Mouse (Mus musculus) frontal cortex, postnatal 36 days (tissue): ENCODE measurements around the gene Rrp12.
"Not testable (repeated sequence)": the region's sequence is repeated elsewhere in the genome, so short reads cannot be mapped to it uniquely, and the experiment has no call there.

Experiments
- DNase-seq, 2 experiments: peaks; one replicate each; pipeline ENCODE4 v3.0.0; 2022; ENCODE audit warnings: low spot score in 2 of 2

Rrp12 gene

DNA sequence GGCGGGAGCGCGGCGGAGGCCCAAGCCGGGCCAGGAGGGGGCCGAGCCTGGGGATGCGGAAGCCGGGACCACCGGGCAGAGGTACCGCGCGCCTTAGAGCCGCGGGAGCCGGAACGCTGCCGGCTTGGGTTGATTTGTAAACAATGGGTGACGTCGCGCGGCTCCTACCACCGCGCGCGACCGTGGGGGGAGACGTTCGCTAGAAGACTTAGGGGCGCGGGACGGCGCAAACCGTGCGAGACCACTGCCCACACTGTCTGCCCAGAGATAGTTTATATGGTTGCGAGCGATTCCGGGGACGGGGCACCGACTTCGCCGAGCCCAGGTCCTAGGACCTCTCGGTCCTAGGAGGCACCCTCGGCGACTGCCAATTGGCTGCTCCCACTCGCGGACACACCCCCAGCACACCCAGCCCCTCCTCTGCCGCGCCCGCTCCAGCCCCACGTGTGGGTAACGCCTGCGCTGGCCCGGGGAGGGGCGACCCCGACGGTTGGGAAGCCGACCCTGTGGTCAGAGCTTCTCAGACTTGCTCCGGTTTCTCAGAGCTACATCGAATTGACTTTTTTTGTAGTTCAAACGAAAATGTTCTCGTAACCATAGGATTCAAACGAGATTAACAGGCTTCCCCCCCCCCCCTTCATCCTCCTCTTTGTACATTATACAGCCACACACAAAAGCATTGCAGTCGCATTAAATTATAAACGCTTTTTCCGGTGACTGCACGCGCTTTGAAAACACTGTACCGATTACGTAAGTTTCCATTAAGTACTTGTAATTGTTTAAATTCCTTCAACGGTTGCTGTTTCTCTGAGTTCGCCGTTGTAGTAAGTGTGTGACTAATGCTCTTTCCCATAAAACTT is 47.8 kb downstream of the Rrp12 start, which contains the start of gene Frat2:
TSS of gene Frat2 (minus strand) at position 141 of the 860 bp plus-strand sequence.
- DNase-seq, result peak; percentile 86 to 90

DNA sequence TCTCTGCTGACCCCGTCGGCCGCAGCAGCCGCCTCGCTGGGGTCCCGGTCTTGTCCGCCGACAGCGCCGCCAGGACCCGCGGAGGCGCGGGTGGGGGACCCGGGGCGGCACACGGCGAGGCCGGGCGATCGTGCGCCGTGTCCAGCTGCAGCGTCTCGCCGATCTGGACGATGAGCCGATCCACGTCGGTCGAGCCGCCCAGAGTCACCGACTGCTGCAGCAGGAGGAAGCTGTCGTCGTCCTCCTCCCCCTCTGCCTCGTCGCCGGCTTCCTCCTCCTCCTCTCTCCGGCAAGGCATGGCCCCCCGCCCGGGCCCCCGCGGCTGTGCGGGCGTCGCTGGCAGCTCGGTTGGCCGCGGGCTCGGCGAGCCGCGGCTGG is 48.4 kb downstream of the Rrp12 start:
- DNase-seq, result not testable (repeated sequence)

- DNase-seq, result peak; percentile 43 to 48
Measured at GRCm38 (mm10) chr19:41847091-41847581, 48.8 kb downstream of the Rrp12 start.

- peak in 1 of 2 experiments; percentile 11 for DNase-seq
Measured at GRCm38 (mm10) chr19:41846366-41847090, 49.4 kb downstream of the Rrp12 start.

- DNase-seq, result no peak
Measured at GRCm38 (mm10) chr19:41844345-41844744, 51.6 kb downstream of the Rrp12 start.

DNA sequence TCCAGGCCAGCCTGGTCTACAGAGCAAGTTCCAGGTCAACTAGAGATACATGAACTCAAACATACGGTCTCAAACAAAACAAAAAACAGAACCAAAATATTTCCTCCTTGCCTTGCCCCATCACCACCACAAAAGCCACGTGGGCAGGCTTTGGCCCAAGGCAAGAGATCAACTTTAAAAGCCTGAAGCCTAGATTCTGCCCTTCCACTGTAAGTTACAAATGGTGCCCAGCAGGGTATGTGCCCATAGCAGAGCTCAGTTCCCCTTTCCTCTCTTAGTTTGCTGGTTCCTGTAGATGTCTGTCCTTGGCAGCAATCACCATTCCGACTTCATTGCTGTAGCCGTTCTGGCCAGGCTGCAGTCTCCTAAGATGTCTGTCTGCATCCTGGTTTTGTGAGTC is 53.3 kb downstream of the Rrp12 start:
- DNase-seq, result no peak

DNA sequence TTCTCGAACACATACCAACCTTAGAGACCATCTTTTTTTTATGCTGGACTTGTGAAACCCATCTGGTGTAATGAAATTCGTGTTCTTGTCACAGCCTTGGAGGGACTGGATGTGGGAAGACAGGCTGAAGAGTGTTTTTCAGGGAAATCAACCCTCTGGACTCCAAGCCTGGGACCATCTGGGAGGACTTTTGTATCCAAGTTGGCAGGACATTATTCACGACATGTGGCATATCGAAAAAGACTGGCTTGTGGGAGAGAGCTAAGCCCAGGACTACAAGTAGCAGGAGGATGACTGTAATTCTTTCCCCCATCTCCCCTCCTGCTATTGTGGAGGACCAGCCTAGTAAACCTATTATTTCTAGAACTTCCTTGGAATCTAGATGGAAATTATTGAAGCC is 53.8 kb downstream of the Rrp12 start:
- no peak for DNase-seq

- DNase-seq, result no peak
Measured at GRCm38 (mm10) chr19:41841105-41841750, 54.7 kb downstream of the Rrp12 start.

DNA sequence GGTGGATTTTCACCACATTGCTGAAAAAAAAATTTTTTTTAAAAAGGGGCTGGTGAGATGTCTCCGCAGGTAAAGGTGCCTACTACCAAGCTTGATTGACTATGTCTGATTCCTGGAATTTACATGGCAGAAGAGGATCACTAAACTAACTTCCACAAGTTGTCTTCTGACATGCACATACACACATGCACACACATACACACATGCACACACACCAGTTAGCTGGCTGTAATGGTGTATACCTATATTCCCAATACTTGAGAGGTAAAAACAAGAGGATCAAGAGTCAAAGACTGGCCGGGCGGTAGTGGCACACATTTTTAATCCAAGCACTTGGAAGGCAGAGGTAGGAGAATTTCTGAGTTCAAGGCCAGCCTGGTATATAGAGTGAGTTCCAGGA is 56.3 kb downstream of the Rrp12 start:
- DNase-seq, result no peak

- no peak for DNase-seq
Measured at GRCm38 (mm10) chr19:41838808-41839207, 57.2 kb downstream of the Rrp12 start.

DNA sequence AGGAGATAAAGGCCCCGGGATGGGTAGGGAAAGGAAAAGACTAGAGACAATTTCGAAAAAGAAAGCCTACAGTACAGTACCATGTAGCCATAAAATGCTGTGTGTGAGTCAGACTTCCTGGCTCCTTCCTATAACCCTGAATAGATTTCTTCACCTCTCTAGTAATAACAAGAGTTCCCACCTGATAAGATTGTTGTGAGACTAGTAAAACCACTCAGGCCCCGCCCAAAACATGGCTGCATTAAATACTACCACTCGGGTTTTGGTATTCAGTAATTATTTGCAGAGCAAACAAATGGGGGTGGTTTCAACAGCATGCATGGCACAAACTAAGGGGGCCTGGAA is 58.1 kb downstream of the Rrp12 start:
- DNase-seq, result no peak

DNA sequence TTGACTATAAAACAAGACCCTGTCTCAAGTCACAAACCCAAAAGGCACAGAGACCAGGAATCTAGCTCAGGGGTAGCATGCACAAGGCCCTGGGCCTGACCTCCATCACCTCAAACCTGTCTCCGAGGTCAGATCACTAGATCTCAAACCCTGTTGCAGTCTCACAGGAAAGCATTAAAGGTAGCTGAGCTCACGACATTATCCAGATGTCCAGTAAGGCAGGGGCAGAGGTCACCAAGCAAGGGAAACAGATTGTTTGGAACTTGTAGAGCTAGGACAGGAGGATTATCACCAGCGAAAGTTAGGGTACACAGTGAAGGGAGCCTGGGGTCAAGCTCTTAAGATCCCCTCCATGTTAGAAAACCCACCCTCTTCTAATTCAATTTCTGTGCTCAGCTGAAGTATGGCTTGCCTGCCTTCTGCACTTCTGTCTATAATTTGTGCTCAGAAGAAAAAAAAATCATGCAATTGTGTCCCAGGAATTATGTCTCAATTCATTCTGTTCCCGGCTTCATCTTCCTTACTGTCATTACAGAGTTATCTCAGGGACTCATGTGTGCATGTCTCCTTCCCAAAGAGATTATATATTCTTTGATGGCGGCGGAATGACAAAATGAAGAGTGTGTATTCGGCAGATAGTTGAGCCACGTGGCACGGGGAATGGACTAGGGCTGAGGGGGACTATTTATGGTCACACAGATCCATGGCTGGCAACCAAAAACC is 58.6 kb downstream of the Rrp12 start:
- DNase-seq, result no peak

- no peak for DNase-seq
Measured at GRCm38 (mm10) chr19:41836719-41837118, 59.3 kb downstream of the Rrp12 start.

GRCm38 (mm10) chr19:41835816-41836215 is 60.2 kb downstream of the Rrp12 start:
- peak in 1 of 2 experiments; percentile 19 for DNase-seq

DNA sequence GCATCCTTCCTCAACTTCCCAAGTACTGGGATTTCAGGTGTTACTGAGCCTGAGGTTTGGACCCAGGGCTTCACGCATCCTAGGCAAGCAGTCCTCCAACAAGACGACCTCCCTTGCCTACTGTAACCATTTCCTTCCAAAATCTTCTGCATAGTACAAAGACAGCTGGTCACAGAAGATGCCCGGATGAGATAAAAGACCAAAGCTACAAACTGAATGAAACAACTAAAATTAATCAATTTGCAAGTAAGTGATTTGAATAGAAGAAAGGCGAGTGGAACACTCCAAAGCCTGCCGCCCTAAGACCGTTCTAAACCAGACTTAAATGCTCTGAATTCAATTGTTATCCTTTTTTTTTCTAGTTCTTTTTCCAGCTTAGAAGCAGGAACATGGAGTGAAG is 60.6 kb downstream of the Rrp12 start:
- no peak for DNase-seq

- DNase-seq, result peak in 1 of 2 experiments; percentile 5
Measured at GRCm38 (mm10) chr19:41832501-41833201, 63.3 kb downstream of the Rrp12 start.

GRCm38 (mm10) chr19:41831718-41832391 is 64.1 kb downstream of the Rrp12 start:
- no peak for DNase-seq

DNA sequence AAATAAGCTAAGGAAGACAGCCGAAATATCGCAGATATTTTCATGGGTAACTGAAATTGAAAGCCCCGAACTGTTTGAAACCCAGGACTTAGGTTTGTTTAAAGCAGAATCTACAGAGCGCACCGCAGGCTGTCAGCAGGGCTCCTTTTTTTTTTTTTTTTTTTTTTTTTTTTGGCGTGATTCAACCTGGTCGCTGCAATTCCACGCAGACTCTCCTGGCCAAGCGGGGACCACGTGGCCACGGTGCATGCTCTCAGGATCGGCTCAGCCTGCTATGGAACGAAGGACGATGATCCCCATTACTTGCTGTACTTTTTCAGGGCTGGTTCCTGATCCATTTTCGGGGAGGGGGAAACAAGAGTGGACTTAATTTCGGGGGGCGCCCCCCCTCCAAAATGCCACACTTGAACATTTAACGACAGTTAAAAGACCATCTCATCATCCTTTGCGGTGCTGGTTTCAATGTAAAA is 64.8 kb downstream of the Rrp12 start:
- DNase-seq, result peak in 1 of 2 experiments; percentile 30

DNA sequence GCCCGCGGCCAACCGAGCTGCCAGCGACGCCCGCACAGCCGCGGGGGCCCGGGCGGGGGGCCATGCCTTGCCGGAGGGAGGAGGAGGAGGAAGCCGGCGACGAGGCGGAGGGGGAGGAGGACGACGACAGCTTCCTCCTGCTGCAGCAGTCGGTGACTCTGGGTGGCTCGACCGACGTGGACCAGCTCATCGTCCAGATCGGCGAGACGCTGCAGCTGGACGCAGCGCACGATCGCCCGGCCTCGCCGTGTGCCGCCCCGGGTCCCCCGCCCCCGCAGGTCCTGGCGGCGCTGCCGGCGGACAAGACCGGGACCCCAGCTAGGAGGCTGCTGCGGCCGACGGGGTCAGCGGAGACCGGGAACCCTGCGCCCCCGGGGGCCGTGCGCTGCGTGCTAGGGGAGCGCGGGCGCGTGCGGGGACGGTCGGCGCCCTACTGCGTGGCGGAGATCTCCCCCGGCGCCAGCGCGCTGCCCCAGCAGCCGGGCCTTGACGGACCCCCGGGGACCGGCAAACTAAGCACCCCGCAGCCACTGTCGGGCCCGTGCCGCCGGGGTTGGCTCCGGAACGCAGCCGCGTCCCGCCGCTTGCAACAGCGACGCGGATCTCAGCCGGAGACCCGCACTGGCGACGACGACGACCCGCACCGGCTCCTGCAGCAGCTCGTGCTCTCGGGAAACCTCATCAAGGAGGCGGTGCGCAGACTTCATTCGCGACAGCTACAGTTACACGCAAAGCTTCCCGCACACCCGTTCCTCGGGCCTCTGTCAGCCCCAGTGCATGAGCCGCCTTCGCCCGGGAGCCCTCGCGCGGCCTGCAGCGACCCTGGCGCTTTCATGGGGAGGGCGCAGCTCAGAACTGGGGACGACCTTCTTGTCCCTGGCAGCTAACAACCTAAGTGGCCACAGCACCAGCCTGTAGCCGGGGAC is 65.6 kb downstream of the Rrp12 start:
- DNase-seq, result peak; percentile 58 to 60
